Mouse (Mus musculus) limb, embryonic 13.5 days (tissue): ENCODE measurements around the gene Sfxn5. TPM values are rescaled to one million over a fixed set of nuclear protein-coding genes. Genes with fewer than 3 reads are reported as not detected.
A peak's percentile ranks its signal among the peaks of the same experiment; 100 is the strongest.

Experiments
- ATAC-seq: fragments of 200-750 bp; cut with Nextera tagmentation; 2 replicates; pipeline ENCODE4 v1.8.0; 2017; ENCODE audit warnings: low read depth, moderate number of reproducible peaks, moderate TSS enrichment; ENCODE audit not compliant: low FRiP score
- H3K27ac ChIP-seq: fragments of 300-500 bp; sonication (generic); 2 replicates; pipeline ENCODE4 v1.5.1; 2015; ENCODE audit warnings: inconsistent platforms, mild to moderate bottlenecking, moderate library complexity
- H3K27me3 ChIP-seq: fragments of 300-500 bp; sonication (generic); 2 replicates; pipeline ENCODE4 v1.6.1; 2015; ENCODE audit warnings: mild to moderate bottlenecking, inconsistent platforms
- H3K36me3 ChIP-seq: fragments of 300-500 bp; sonication (generic); 2 replicates; pipeline ENCODE4 v1.6.1; 2015; ENCODE audit warnings: inconsistent platforms, mild to moderate bottlenecking, moderate library complexity
- H3K4me1 ChIP-seq: fragments of 300-500 bp; sonication (generic); 2 replicates; pipeline ENCODE4 v1.6.1; 2015; ENCODE audit warnings: inconsistent platforms
- H3K4me2 ChIP-seq: fragments of 300-500 bp; sonication (generic); replicated peaks from 2 replicates; pipeline ENCODE4 v1.6.1; 2015; ENCODE audit warnings: inconsistent platforms, mild to moderate bottlenecking, moderate library complexity
- H3K4me3 ChIP-seq: fragments of 300-500 bp; sonication (generic); 2 replicates; pipeline ENCODE4 v1.5.1; 2015; ENCODE audit warnings: moderate library complexity, mild to moderate bottlenecking, inconsistent platforms
- H3K9ac ChIP-seq: fragments of 300-500 bp; sonication (generic); 2 replicates; pipeline ENCODE4 v1.6.1; 2015; ENCODE audit warnings: mild to moderate bottlenecking, inconsistent platforms
- H3K9me3 ChIP-seq: fragments of 300-500 bp; sonication (generic); 2 replicates; pipeline ENCODE4 v1.6.1; 2016; ENCODE audit warnings: inconsistent platforms
- WGBS: fragments of 180-500 bp; shearing (Covaris S2); methylation state at CpG from one replicate; pipeline ENCODE4 v1.1.7; 2015; 5-methylcytosine and 5-hydroxymethylcytosine counted together
- microRNA-seq: library from miRNA; unstranded; fragments of <30 nt; microRNA quantifications from one replicate; pipeline ENCODE4, GENCODE M21; 2016
- polyA plus RNA-seq: library from polyadenylated mRNA; unstranded; fragments of >200 nt; fragmentation: Nextera tagmentation; extraction: Ambion mirVana; gene quantifications from 2 replicates; pipeline ENCODE4 v1.2.1, GENCODE M21; 2015

Gene Sfxn5
- polyA plus RNA-seq, 1 experiment from 2014 or later, result 10.1 TPM

GRCm38 (mm10) chr6:85165440-85165921 lies 167.7 kb downstream of the Sfxn5 start:
- Histone ChIP-seq H3K9ac (peak overlapping the region; percentile 25; the same call in 1 of the 2 replicates), H3K27me3 (no peaks in the 10 kb centered on the region)
- 33% methylated on average over 11 of the region's 11 CpGs for WGBS

More at GRCm38 (mm10) chr6:85165440-85165921, 167.7 kb downstream of the Sfxn5 start:
- Histone ChIP-seq H3K27ac (no peak overlapping the region), H3K4me1 (peaks cover 7% of the 10 kb centered on the region; the same call in 1 of the 2 replicates), H3K4me2 (no peak overlapping the region), H3K36me3 (no peaks in the 10 kb centered on the region), H3K4me3 (no peak overlapping the region), H3K9me3 (no peaks in the 10 kb centered on the region)
- ATAC-seq, result no peak

Small RNAs within 50 kb of the gene (microRNA-seq; reads per million reads assigned to microRNA genes)
- not detected for gene Mir705

Other genes with a start within 250 kb of the Sfxn5 start
- gene Spr, start 195.7 kb downstream of the Sfxn5 start, polyA plus RNA-seq, result 39.5 and 41.4 TPM in 2 replicates
- gene Emx1, start 146.0 kb downstream of the Sfxn5 start, polyA plus RNA-seq, result 0.60 and 0.64 TPM in 2 replicates
- gene Rab11fip5, start 41.2 kb upstream of the Sfxn5 start, polyA plus RNA-seq, result 16.7 and 17.2 TPM in 2 replicates
- not detected in 2 replicates for gene Noto, start 90.5 kb upstream of the Sfxn5 start, polyA plus RNA-seq
- gene Smyd5, start 98.6 kb upstream of the Sfxn5 start, polyA plus RNA-seq, result 64.2 and 66.1 TPM in 2 replicates
- 493 and 494 TPM in 2 replicates for gene Cct7, start 118.1 kb upstream of the Sfxn5 start, polyA plus RNA-seq
- gene Pradc1, start 118.5 kb upstream of the Sfxn5 start, polyA plus RNA-seq, result 29.8 and 33.5 TPM in 2 replicates
- 0.47 and 0.54 TPM in 2 replicates for gene Fbxo41, start 169.6 kb upstream of the Sfxn5 start, polyA plus RNA-seq
- gene Egr4, start 180.2 kb upstream of the Sfxn5 start, polyA plus RNA-seq, result not detected in 2 replicates